Mouse (Mus musculus) testis, postnatal 14 days (tissue): ENCODE measurements around the gene Ltbp2.

Source experiments
- DNase-seq: peaks from one replicate; pipeline ENCODE4 v3.0.0; 2021; ENCODE audit warnings: low spot score

The Ltbp2 gene

GRCm38 (mm10) chr12:84756016-84756415 is 120.3 kb downstream of the Ltbp2 start:
- no peak for DNase-seq

GRCm38 (mm10) chr12:84755008-84755695 is 121.2 kb downstream of the Ltbp2 start:
- DNase-seq = no peak

- DNase-seq = no peak
These were observed 124.0 kb downstream of the Ltbp2 start for GRCm38 (mm10) chr12:84752131-84752977.

DNA sequence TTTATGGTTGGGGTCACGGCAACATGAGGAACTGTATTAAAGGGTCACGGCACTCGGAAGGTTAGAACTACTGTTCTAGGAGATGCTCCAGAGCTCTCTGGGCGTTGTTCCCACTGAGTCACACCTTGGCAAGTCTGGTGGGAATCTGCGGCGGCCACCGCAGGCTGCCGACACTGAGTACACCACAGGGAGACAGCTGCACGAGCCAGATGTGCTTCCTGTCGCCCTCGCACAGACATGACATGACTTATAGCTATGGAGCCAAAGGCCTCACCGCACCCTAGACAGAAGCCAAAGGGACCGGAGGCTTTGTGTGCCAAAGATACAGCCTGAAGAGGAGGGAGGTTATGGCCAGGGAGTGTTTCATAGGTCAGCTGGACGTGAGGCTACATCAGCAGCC is 125.7 kb downstream of the Ltbp2 start:
- DNase-seq = no peak

DNA sequence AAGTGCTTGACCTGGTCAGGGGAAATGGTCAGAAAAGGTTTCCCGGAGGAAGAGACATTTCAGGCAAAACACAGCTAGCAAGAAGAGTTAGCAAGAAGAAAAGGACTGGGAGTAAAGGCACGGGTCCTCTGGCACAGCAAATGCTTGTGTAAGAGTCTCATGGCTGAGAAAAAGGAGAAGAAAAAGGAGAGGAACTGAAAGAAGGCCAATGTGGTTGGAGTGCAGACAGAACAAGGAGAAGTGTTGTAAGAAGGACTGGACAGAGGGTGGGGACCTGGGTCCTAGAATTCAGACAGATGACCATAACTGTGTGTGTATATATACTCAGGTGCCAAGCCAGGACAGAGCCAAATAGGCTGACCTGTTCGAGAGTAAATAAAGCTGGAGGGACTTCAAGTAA is 128.2 kb downstream of the Ltbp2 start:
- DNase-seq = no peak

DNA sequence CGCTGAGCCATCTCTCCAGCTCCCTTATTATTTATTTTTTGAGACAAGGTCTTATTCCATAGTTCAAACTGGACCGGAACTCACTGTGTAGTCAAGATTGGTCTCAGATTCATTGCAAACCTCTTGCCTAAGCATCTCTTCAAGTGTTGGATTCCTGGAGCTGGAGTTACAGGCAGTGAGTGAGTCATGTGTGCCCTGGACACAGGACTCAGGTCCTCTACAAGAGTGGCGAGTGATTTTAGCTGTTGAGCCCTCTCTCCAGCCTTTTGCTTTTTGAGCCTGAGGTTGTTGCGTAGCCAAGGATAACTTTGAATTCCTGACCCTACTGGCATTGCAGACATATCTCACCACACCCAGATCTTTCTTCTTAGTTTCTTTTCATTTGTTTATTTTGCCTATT is 130.6 kb downstream of the Ltbp2 start:
- no peak for DNase-seq

GRCm38 (mm10) chr12:84743496-84743895 is 132.8 kb downstream of the Ltbp2 start:
- DNase-seq = no peak

GRCm38 (mm10) chr12:84733366-84733765 is 143.0 kb downstream of the Ltbp2 start:
- DNase-seq = no peak
